Mouse (Mus musculus): ENCODE data around the gene Rep15. TPM values are rescaled to one million over a fixed set of nuclear protein-coding genes. Genes with fewer than 3 reads are reported as not detected.

The Rep15 gene
- polyA plus RNA-seq, 1 experiment from 2014 or later = 1.1 TPM

DNA sequence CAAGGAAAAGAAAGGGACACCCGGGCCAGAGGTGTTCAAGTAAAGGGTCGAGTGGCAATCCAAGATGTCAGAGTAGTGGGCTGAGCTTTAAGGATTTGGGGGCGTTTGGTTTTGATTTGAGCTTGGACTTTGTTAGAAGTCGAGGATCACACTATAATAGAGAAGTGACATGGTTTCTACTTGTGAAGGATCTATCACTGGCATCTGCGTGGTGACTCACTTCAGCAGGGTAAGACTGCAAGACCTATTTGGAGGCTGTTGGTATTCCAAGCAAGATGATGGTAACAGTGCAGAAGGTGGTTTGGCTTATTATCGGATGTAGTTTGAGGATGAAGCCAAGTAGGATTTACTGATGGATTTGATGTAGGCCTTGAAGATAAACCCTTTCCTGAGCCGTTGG is 11.2 kb downstream of the Rep15 start:
- Histone ChIP-seq H3K4me3 (ENCODE audit: low read depth, low read length) (peak overlapping the region; percentile 94), H3K27ac (ENCODE audit: low read depth, low read length) (no peak overlapping the region), H3K4me1 (ENCODE audit: control insufficient read depth, insufficient read depth, low read length) (peaks cover 9% of the 10 kb centered on the region), H3K36me3 (ENCODE audit: control insufficient read depth, insufficient read depth, low read length) (peaks cover 7% of the 10 kb centered on the region; the same call in 1 of the 2 replicates), H3K9me3 (replicated peaks; ENCODE audit: control insufficient read depth, low read length) (no peaks in the 10 kb centered on the region), H3K4me2 (peak overlapping the region; percentile 79), H3K9ac (ENCODE audit: low read depth, low read length) (peak overlapping the region; percentile 98), H3K27me3 (ENCODE audit: control insufficient read depth, insufficient read depth, low read length) (no peaks in the 10 kb centered on the region)
- ATAC-seq (replicated peaks; ENCODE audit: insufficient number of reproducible peaks, low FRiP score, low TSS enrichment) = no peak
- WGBS (ENCODE audit: insufficient replicate concordance) = 45% methylated on average over 7 of the region's 7 CpGs

- Histone ChIP-seq H3K27ac (ENCODE audit: low read depth, low read length) (no peak overlapping the region), H3K36me3 (ENCODE audit: control insufficient read depth, insufficient read depth, low read length) (peaks cover 27% of the 10 kb centered on the region), H3K4me1 (ENCODE audit: control insufficient read depth, insufficient read depth, low read length) (no peaks in the 10 kb centered on the region; the same call in 1 of the 2 replicates), H3K9ac (ENCODE audit: low read depth, low read length) (no peak overlapping the region), H3K27me3 (ENCODE audit: control insufficient read depth, insufficient read depth, low read length) (no peaks in the 10 kb centered on the region), H3K4me3 (ENCODE audit: low read depth, low read length) (no peak overlapping the region), H3K9me3 (replicated peaks; ENCODE audit: control insufficient read depth, low read length) (no peaks in the 10 kb centered on the region), H3K4me2 (no peak overlapping the region)
- ATAC-seq (replicated peaks; ENCODE audit: insufficient number of reproducible peaks, low FRiP score, low TSS enrichment) = no peak
- 94% methylated on average over 13 of the region's 13 CpGs for WGBS (ENCODE audit: insufficient replicate concordance)
These were observed 16.9 kb downstream of the Rep15 start for GRCm38 (mm10) chr6:147049239-147049805.

- Histone ChIP-seq H3K27ac (ENCODE audit: low read depth, low read length) (no peak overlapping the region), H3K4me1 (ENCODE audit: control insufficient read depth, insufficient read depth, low read length) (no peaks in the 10 kb centered on the region), H3K9ac (ENCODE audit: low read depth, low read length) (no peak overlapping the region), H3K27me3 (ENCODE audit: control insufficient read depth, insufficient read depth, low read length) (no peaks in the 10 kb centered on the region), H3K9me3 (replicated peaks; ENCODE audit: control insufficient read depth, low read length) (no peaks in the 10 kb centered on the region), H3K4me2 (no peak overlapping the region), H3K36me3 (ENCODE audit: control insufficient read depth, insufficient read depth, low read length) (peaks cover 27% of the 10 kb centered on the region), H3K4me3 (ENCODE audit: low read depth, low read length) (no peak overlapping the region)
- 89% methylated on average over 8 of the region's 8 CpGs for WGBS (ENCODE audit: insufficient replicate concordance)
- ATAC-seq (replicated peaks; ENCODE audit: insufficient number of reproducible peaks, low FRiP score, low TSS enrichment) = no peak
These were observed 19.3 kb downstream of the Rep15 start for GRCm38 (mm10) chr6:147051666-147052065.

DNA sequence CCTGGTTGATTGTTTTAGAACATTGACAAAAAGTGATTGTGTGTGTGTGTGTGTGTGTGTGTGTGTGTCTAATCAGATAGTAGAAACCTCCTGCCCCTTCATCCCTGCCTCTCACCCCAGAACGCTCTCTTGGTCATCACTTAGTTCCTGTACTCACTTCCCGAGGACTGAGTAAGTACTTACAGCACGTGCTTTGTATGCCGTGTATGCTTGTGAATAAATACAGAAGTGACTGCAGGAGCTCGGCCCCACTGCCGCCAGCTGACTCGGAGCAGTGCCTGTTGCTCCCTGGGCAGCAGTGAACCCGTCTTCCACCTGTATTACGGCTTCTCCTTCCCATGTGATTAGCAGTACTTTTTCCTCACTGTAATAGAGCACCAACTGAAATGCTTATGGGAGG is 20.1 kb downstream of the Rep15 start:
- ATAC-seq (replicated peaks; ENCODE audit: insufficient number of reproducible peaks, low FRiP score, low TSS enrichment) = no peak
- peaks cover 27% of the 10 kb centered on the region for H3K36me3 ChIP-seq (ENCODE audit: control insufficient read depth, insufficient read depth, low read length)
- no peaks in the 10 kb centered on the region for H3K4me1 ChIP-seq (ENCODE audit: control insufficient read depth, insufficient read depth, low read length)
- H3K4me3 ChIP-seq (ENCODE audit: low read depth, low read length) = no peak overlapping the region
- 90% methylated on average over 9 of the region's 9 CpGs for WGBS (ENCODE audit: insufficient replicate concordance)
- H3K9ac ChIP-seq (ENCODE audit: low read depth, low read length) = no peak overlapping the region
- H3K27me3 ChIP-seq (ENCODE audit: control insufficient read depth, insufficient read depth, low read length) = no peaks in the 10 kb centered on the region
- H3K27ac ChIP-seq (ENCODE audit: low read depth, low read length) = no peak overlapping the region
- no peaks in the 10 kb centered on the region for H3K9me3 ChIP-seq (replicated peaks; ENCODE audit: control insufficient read depth, low read length)
- no peak overlapping the region for H3K4me2 ChIP-seq

GRCm38 (mm10) chr6:147053785-147054646 is 21.6 kb downstream of the Rep15 start:
- H3K4me3 ChIP-seq (ENCODE audit: low read depth, low read length) = no peak overlapping the region
- no peak overlapping the region for H3K4me2 ChIP-seq
- no peak for ATAC-seq (replicated peaks; ENCODE audit: insufficient number of reproducible peaks, low FRiP score, low TSS enrichment)
- H3K27me3 ChIP-seq (ENCODE audit: control insufficient read depth, insufficient read depth, low read length) = no peaks in the 10 kb centered on the region
- no peaks in the 10 kb centered on the region for H3K4me1 ChIP-seq (ENCODE audit: control insufficient read depth, insufficient read depth, low read length)
- 90% methylated on average over 19 of the region's 19 CpGs for WGBS (ENCODE audit: insufficient replicate concordance)
- no peak overlapping the region for H3K27ac ChIP-seq (ENCODE audit: low read depth, low read length)
- H3K9me3 ChIP-seq (replicated peaks; ENCODE audit: control insufficient read depth, low read length) = no peaks in the 10 kb centered on the region
- peaks cover 22% of the 10 kb centered on the region for H3K36me3 ChIP-seq (ENCODE audit: control insufficient read depth, insufficient read depth, low read length)
- no peak overlapping the region for H3K9ac ChIP-seq (ENCODE audit: low read depth, low read length)

GRCm38 (mm10) chr6:147055374-147055977 is 23.1 kb downstream of the Rep15 start:
- no peaks in the 10 kb centered on the region for H3K4me1 ChIP-seq (ENCODE audit: control insufficient read depth, insufficient read depth, low read length)
- no peak overlapping the region for H3K4me3 ChIP-seq (ENCODE audit: low read depth, low read length)
- ATAC-seq (replicated peaks; ENCODE audit: insufficient number of reproducible peaks, low FRiP score, low TSS enrichment) = no peak
- WGBS (ENCODE audit: insufficient replicate concordance) = 77% methylated on average over 10 of the region's 10 CpGs
- no peak overlapping the region for H3K4me2 ChIP-seq
- H3K36me3 ChIP-seq (ENCODE audit: control insufficient read depth, insufficient read depth, low read length) = peaks cover 16% of the 10 kb centered on the region
- no peak overlapping the region for H3K9ac ChIP-seq (ENCODE audit: low read depth, low read length)
- no peak overlapping the region for H3K27ac ChIP-seq (ENCODE audit: low read depth, low read length)
- no peaks in the 10 kb centered on the region for H3K9me3 ChIP-seq (replicated peaks; ENCODE audit: control insufficient read depth, low read length)
- H3K27me3 ChIP-seq (ENCODE audit: control insufficient read depth, insufficient read depth, low read length) = no peaks in the 10 kb centered on the region

DNA sequence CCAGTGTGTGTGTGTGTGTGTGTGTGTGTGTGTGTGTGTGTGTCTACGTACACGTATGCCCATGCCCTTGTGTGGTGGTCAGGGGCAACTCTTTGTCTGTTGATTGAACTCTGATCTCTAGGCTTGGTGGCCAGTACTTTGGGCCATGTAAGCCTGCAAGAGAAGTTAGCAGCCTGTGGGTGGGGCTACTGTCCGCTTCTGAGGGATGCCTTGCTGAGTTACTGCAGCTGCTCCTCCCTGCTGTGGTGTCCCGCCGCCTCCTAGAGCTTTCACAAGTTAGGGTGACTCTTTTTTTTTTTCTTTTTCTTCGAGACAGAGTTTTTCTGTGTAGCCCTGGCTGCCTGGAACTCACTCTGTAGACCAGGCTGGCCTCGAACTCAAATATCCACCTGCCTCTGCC is 26.9 kb downstream of the Rep15 start:
- Histone ChIP-seq H3K27me3 (ENCODE audit: control insufficient read depth, insufficient read depth, low read length) (no peaks in the 10 kb centered on the region), H3K27ac (ENCODE audit: low read depth, low read length) (no peak overlapping the region), H3K9me3 (replicated peaks; ENCODE audit: control insufficient read depth, low read length) (no peaks in the 10 kb centered on the region), H3K36me3 (ENCODE audit: control insufficient read depth, insufficient read depth, low read length) (peaks cover 8% of the 10 kb centered on the region), H3K4me3 (ENCODE audit: low read depth, low read length) (no peak overlapping the region), H3K4me1 (ENCODE audit: control insufficient read depth, insufficient read depth, low read length) (no peaks in the 10 kb centered on the region), H3K9ac (ENCODE audit: low read depth, low read length) (no peak overlapping the region), H3K4me2 (no peak overlapping the region)
- 64% methylated on average over 7 of the region's 7 CpGs for WGBS (ENCODE audit: insufficient replicate concordance)
- no peak for ATAC-seq (replicated peaks; ENCODE audit: insufficient number of reproducible peaks, low FRiP score, low TSS enrichment)

DNA sequence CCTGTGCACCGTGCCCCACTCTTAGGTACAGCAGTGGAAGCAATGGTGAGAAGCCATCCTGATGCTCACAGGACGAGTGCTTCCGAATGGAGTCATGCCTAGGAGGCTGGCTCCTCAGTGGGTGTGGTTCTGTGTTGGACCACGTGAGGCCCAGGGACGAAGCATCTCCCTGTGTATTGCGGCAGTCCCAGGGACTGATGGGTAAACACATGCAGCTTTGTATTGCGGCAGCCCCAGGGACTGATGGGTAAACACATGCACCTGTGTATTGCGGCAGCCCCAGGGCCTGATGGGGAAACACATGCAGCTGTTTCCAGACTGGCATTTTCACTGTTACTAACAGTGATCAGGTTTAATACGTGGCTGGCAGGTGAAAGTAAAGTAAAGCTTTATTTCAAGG is 29.2 kb downstream of the Rep15 start:
- ATAC-seq (replicated peaks; ENCODE audit: insufficient number of reproducible peaks, low FRiP score, low TSS enrichment) = no peak
- peaks cover 8% of the 10 kb centered on the region for H3K36me3 ChIP-seq (ENCODE audit: control insufficient read depth, insufficient read depth, low read length)
- H3K4me3 ChIP-seq (ENCODE audit: low read depth, low read length) = no peak overlapping the region
- no peaks in the 10 kb centered on the region for H3K27me3 ChIP-seq (ENCODE audit: control insufficient read depth, insufficient read depth, low read length)
- H3K4me1 ChIP-seq (ENCODE audit: control insufficient read depth, insufficient read depth, low read length) = no peaks in the 10 kb centered on the region
- H3K9me3 ChIP-seq (replicated peaks; ENCODE audit: control insufficient read depth, low read length) = no peaks in the 10 kb centered on the region
- no peak overlapping the region for H3K9ac ChIP-seq (ENCODE audit: low read depth, low read length)
- 94% methylated on average over 9 of the region's 9 CpGs for WGBS (ENCODE audit: insufficient replicate concordance)
- no peak overlapping the region for H3K27ac ChIP-seq (ENCODE audit: low read depth, low read length)
- H3K4me2 ChIP-seq = no peak overlapping the region

Data from heart, embryonic 11.5 days (tissue).